Mouse (Mus musculus): ENCODE measurements at regions not wholly inside any gene's neighbourhood (a gene's known extent, or its start where the extent isn't known, plus 50 kb on each side); places are given as distances from the start of the nearest gene placed in this dataset.

GRCm38 (mm10) chr13:111096071-111096470 lies 158.7 kb upstream of the Actbl2 start:
- H3K27ac ChIP-seq: no peak overlapping the region
- no peak overlapping the region for H3K4me3 ChIP-seq
- no peaks in the 10 kb centered on the region for H3K27me3 ChIP-seq (ENCODE audit: poor library complexity, severe bottlenecking)
- no peaks in the 10 kb centered on the region for H3K9me3 ChIP-seq
- H3K36me3 ChIP-seq (replicated peaks): no peaks in the 10 kb centered on the region
- 94% methylated on average over 5 of the region's 5 CpGs for WGBS
- H3K4me1 ChIP-seq: no peaks in the 10 kb centered on the region
- DNase-seq (ENCODE audit: extremely low spot score, low spot score): no peak

GRCm38 (mm10) chr13:111097336-111097735 lies 157.5 kb upstream of the Actbl2 start:
- 89% methylated on average over 4 of the region's 4 CpGs for WGBS
- Histone ChIP-seq H3K36me3 (replicated peaks) (no peaks in the 10 kb centered on the region), H3K27me3 (ENCODE audit: poor library complexity, severe bottlenecking) (no peaks in the 10 kb centered on the region), H3K9me3 (no peaks in the 10 kb centered on the region), H3K27ac (no peak overlapping the region), H3K4me3 (no peak overlapping the region), H3K4me1 (no peaks in the 10 kb centered on the region)
- no peak for DNase-seq (ENCODE audit: extremely low spot score, low spot score)

GRCm38 (mm10) chr13:111098738-111099137 lies 156.1 kb upstream of the Actbl2 start:
- no peaks in the 10 kb centered on the region for H3K9me3 ChIP-seq

GRCm38 (mm10) chr13:111099252-111099651 lies 155.6 kb upstream of the Actbl2 start:
- no peak overlapping the region for H3K27ac ChIP-seq
- WGBS: 89% methylated on average over 6 of the region's 6 CpGs
- H3K36me3 ChIP-seq (replicated peaks): no peaks in the 10 kb centered on the region
- H3K9me3 ChIP-seq: no peaks in the 10 kb centered on the region
- no peaks in the 10 kb centered on the region for H3K27me3 ChIP-seq (ENCODE audit: poor library complexity, severe bottlenecking)
- H3K4me1 ChIP-seq: no peaks in the 10 kb centered on the region
- no peak for DNase-seq (ENCODE audit: extremely low spot score, low spot score)
- no peak overlapping the region for H3K4me3 ChIP-seq

More at GRCm38 (mm10) chr13:111098738-111099137, 156.1 kb upstream of the Actbl2 start:
- no peaks in the 10 kb centered on the region for H3K27me3 ChIP-seq (ENCODE audit: poor library complexity, severe bottlenecking)
- H3K4me1 ChIP-seq: no peaks in the 10 kb centered on the region
- H3K27ac ChIP-seq: no peak overlapping the region
- H3K36me3 ChIP-seq (replicated peaks): no peaks in the 10 kb centered on the region
- no peak overlapping the region for H3K4me3 ChIP-seq
- no peak for DNase-seq (ENCODE audit: extremely low spot score, low spot score)
- 64% methylated on average over 2 of the region's 2 CpGs for WGBS

GRCm38 (mm10) chr13:111100448-111100847 lies 154.4 kb upstream of the Actbl2 start:
- Histone ChIP-seq H3K36me3 (replicated peaks) (no peaks in the 10 kb centered on the region), H3K9me3 (no peaks in the 10 kb centered on the region), H3K4me1 (no peaks in the 10 kb centered on the region), H3K4me3 (no peak overlapping the region), H3K27me3 (ENCODE audit: poor library complexity, severe bottlenecking) (no peaks in the 10 kb centered on the region), H3K27ac (no peak overlapping the region)
- 79% methylated on average over 1 of the region's 1 CpGs for WGBS
- DNase-seq (ENCODE audit: extremely low spot score, low spot score): no peak

GRCm38 (mm10) chr13:111104567-111105219 lies 150.1 kb upstream of the Actbl2 start:
- Histone ChIP-seq H3K27ac (no peak overlapping the region), H3K4me3 (no peak overlapping the region), H3K4me1 (no peaks in the 10 kb centered on the region), H3K9me3 (no peaks in the 10 kb centered on the region), H3K36me3 (replicated peaks) (no peaks in the 10 kb centered on the region), H3K27me3 (ENCODE audit: poor library complexity, severe bottlenecking) (no peaks in the 10 kb centered on the region)
- 92% methylated on average over 4 of the region's 4 CpGs for WGBS
- DNase-seq (ENCODE audit: extremely low spot score, low spot score): no peak

GRCm38 (mm10) chr13:111131108-111131507 lies 123.7 kb upstream of the Actbl2 start:
- H3K4me1 ChIP-seq: no peaks in the 10 kb centered on the region
- 89% methylated on average over 3 of the region's 3 CpGs for WGBS
- no peak overlapping the region for H3K27ac ChIP-seq
- no peak for DNase-seq (ENCODE audit: extremely low spot score, low spot score)
- H3K4me3 ChIP-seq: no peak overlapping the region
- H3K36me3 ChIP-seq (replicated peaks): no peaks in the 10 kb centered on the region
- H3K27me3 ChIP-seq (ENCODE audit: poor library complexity, severe bottlenecking): no peaks in the 10 kb centered on the region
- no peaks in the 10 kb centered on the region for H3K9me3 ChIP-seq

- H3K4me3 ChIP-seq: no peak overlapping the region
- DNase-seq (ENCODE audit: extremely low spot score, low spot score): no peak
- WGBS: 93% methylated on average over 3 of the region's 3 CpGs
These were observed 118.4 kb upstream of the Actbl2 start for GRCm38 (mm10) chr13:111136392-111136791.

GRCm38 (mm10) chr13:111142757-111143420 lies 111.9 kb upstream of the Actbl2 start:
- DNase-seq (ENCODE audit: extremely low spot score, low spot score): no peak
- Histone ChIP-seq H3K9me3 (no peaks in the 10 kb centered on the region), H3K4me1 (no peaks in the 10 kb centered on the region), H3K4me3 (no peak overlapping the region), H3K27me3 (ENCODE audit: poor library complexity, severe bottlenecking) (no peaks in the 10 kb centered on the region; the same call in 1 of the 2 replicates), H3K36me3 (replicated peaks) (no peaks in the 10 kb centered on the region), H3K27ac (no peak overlapping the region)
- 66% methylated on average over 7 of the region's 7 CpGs for WGBS

More at GRCm38 (mm10) chr13:111136392-111136791, 118.4 kb upstream of the Actbl2 start:
- H3K27me3 ChIP-seq (ENCODE audit: poor library complexity, severe bottlenecking): no peaks in the 10 kb centered on the region; the same call in 1 of the 2 replicates
- H3K9me3 ChIP-seq: no peaks in the 10 kb centered on the region
- no peaks in the 10 kb centered on the region for H3K4me1 ChIP-seq
- H3K36me3 ChIP-seq (replicated peaks): no peaks in the 10 kb centered on the region
- no peak overlapping the region for H3K27ac ChIP-seq

- DNase-seq (ENCODE audit: extremely low spot score, low spot score): no peak
- Histone ChIP-seq H3K9me3 (0 out of 2 replicates have a peak, but pooled peaks cover 4% of the 10 kb centered on the region), H3K27ac (no peak overlapping the region), H3K36me3 (replicated peaks) (no peaks in the 10 kb centered on the region), H3K4me3 (no peak overlapping the region), H3K27me3 (ENCODE audit: poor library complexity, severe bottlenecking) (no peaks in the 10 kb centered on the region; the same call in 1 of the 2 replicates), H3K4me1 (no peaks in the 10 kb centered on the region)
- WGBS: 89% methylated on average over 3 of the region's 3 CpGs
These were observed 110.1 kb upstream of the Actbl2 start for GRCm38 (mm10) chr13:111144721-111145120.

GRCm38 (mm10) chr13:111157921-111158638 lies 96.7 kb upstream of the Actbl2 start:
- WGBS: 88% methylated on average over 14 of the region's 14 CpGs

GRCm38 (mm10) chr13:111159498-111159897 lies 95.3 kb upstream of the Actbl2 start:
- no peaks in the 10 kb centered on the region for H3K4me1 ChIP-seq
- no peaks in the 10 kb centered on the region for H3K9me3 ChIP-seq
- H3K27me3 ChIP-seq (ENCODE audit: poor library complexity, severe bottlenecking): no peaks in the 10 kb centered on the region
- DNase-seq (ENCODE audit: extremely low spot score, low spot score): no peak
- H3K36me3 ChIP-seq (replicated peaks): no peaks in the 10 kb centered on the region
- H3K4me3 ChIP-seq: no peak overlapping the region
- no peak overlapping the region for H3K27ac ChIP-seq

More at GRCm38 (mm10) chr13:111157921-111158638, 96.7 kb upstream of the Actbl2 start:
- DNase-seq (ENCODE audit: extremely low spot score, low spot score): no peak
- Histone ChIP-seq H3K4me1 (no peaks in the 10 kb centered on the region), H3K36me3 (replicated peaks) (no peaks in the 10 kb centered on the region), H3K9me3 (no peaks in the 10 kb centered on the region), H3K27ac (no peak overlapping the region), H3K27me3 (ENCODE audit: poor library complexity, severe bottlenecking) (no peaks in the 10 kb centered on the region), H3K4me3 (no peak overlapping the region)

- H3K4me3 ChIP-seq: no peak overlapping the region
- WGBS: 93% methylated on average over 2 of the region's 2 CpGs
These were observed 89.3 kb upstream of the Actbl2 start for GRCm38 (mm10) chr13:111165538-111165937.

More at GRCm38 (mm10) chr13:111165538-111165937, 89.3 kb upstream of the Actbl2 start:
- Histone ChIP-seq H3K4me1 (peaks cover 5% of the 10 kb centered on the region; the same call in 1 of the 2 replicates), H3K36me3 (replicated peaks) (no peaks in the 10 kb centered on the region), H3K27ac (no peak overlapping the region), H3K27me3 (ENCODE audit: poor library complexity, severe bottlenecking) (no peaks in the 10 kb centered on the region), H3K9me3 (no peaks in the 10 kb centered on the region)
- no peak for DNase-seq (ENCODE audit: extremely low spot score, low spot score)

Measured in forebrain, embryonic 10.5 days (tissue).